Mouse (Mus musculus) lung, embryonic 14.5 days (tissue): ENCODE data around the gene Fosl1. TPM values are rescaled to one million over a fixed set of nuclear protein-coding genes. Genes with fewer than 3 reads are reported as not detected.

Experiments used
- ATAC-seq: fragments of 200-750 bp; cut with Nextera tagmentation; 2 replicates; pipeline ENCODE4 v1.8.0; 2017; ENCODE audit warnings: mild to moderate bottlenecking, moderate TSS enrichment, moderate library complexity; ENCODE audit not compliant: insufficient read depth
- DNase-seq: peaks from one replicate; pipeline ENCODE4 v3.0.0-alpha.2; 2015
- H3K27ac ChIP-seq: fragments of 300-500 bp; sonication (generic); 2 replicates; pipeline ENCODE4 v1.5.1; 2014; ENCODE audit warnings: low read depth, mild to moderate bottlenecking, moderate library complexity
- H3K27me3 ChIP-seq: fragments of 300-500 bp; sonication (generic); 2 replicates; pipeline ENCODE4 v1.6.1; 2014; ENCODE audit warnings: low read length, control low read depth; ENCODE audit not compliant: insufficient read depth
- H3K36me3 ChIP-seq: fragments of 300-500 bp; sonication (generic); 2 replicates; pipeline ENCODE4 v1.6.1; 2014; ENCODE audit warnings: control low read depth; ENCODE audit not compliant: insufficient read depth
- H3K4me1 ChIP-seq: fragments of 300-500 bp; sonication (generic); 2 replicates; pipeline ENCODE4 v1.6.1; 2014; ENCODE audit warnings: antibody characterized with exemption, control low read depth; ENCODE audit not compliant: insufficient read depth
- H3K4me2 ChIP-seq: fragments of 300-500 bp; sonication (generic); 2 replicates; pipeline ENCODE4 v1.6.1; 2014; ENCODE audit warnings: mild to moderate bottlenecking
- H3K4me3 ChIP-seq: fragments of 300-500 bp; sonication (generic); 2 replicates; pipeline ENCODE4 v1.5.1; 2014; ENCODE audit warnings: low read depth, low read length
- H3K9ac ChIP-seq: fragments of 300-500 bp; sonication (generic); 2 replicates; pipeline ENCODE4 v1.6.1; 2014
- H3K9me3 ChIP-seq: fragments of 300-500 bp; sonication (generic); 2 replicates; pipeline ENCODE4 v1.6.1; 2016; ENCODE audit warnings: low read depth, low read length, control low read depth
- CTCF ChIP-seq: IDR thresholded peaks from 2 replicates; pipeline ENCODE4 v1.5.1; 2016; ENCODE audit warnings: antibody characterized with exemption, low read depth
- WGBS: fragments of 180-500 bp; shearing (Covaris S2); extraction: QIAGEN DNeasy Blood & Tissue Kit; methylation state at CpG from one replicate; pipeline ENCODE4 v1.1.7; 2014; 5-methylcytosine and 5-hydroxymethylcytosine counted together
- polyA plus RNA-seq: library from polyadenylated mRNA; unstranded; fragments of >200 nt; fragmentation: Nextera tagmentation; extraction: Ambion mirVana; gene quantifications from 2 replicates; pipeline ENCODE4 v1.2.1, GENCODE M21; 2014

The Fosl1 gene
- polyA plus RNA-seq, 1 experiment from 2014 or later, result not detected

- TF ChIP-seq CTCF, result 0 out of 2 replicates have a peak, but pooled peaks have one; percentile 24
- H3K9me3 ChIP-seq, result no peaks in the 10 kb centered on the region
- H3K27me3 ChIP-seq, result peaks cover 2% of the 10 kb centered on the region; the same call in 1 of the 2 replicates
- H3K9ac ChIP-seq, result peak within 1 kb of the TSS; percentile 76
- peak within 1 kb of the TSS; percentile 86 for H3K27ac ChIP-seq
- H3K4me2 ChIP-seq, result peak within 1 kb of the TSS; percentile 88
- whole genome bisulfite sequencing, result under 1% methylated on average over 22 of the region's 22 CpGs
- peak; percentile 78 for ATAC-seq
- DNase-seq, result peak; percentile 96
- H3K4me1 ChIP-seq, result peaks cover 9% of the 10 kb centered on the region; the same call in 1 of the 2 replicates
- peak within 1 kb of the TSS; percentile 64 for H3K4me3 ChIP-seq
- H3K36me3 ChIP-seq, result peaks cover 23% of the 10 kb centered on the region
Observed at GRCm38 (mm10) chr19:5473720-5474119, 26.4 kb downstream of the Fosl1 start, which contains the start of gene Efemp2. TSS of gene Efemp2 (plus strand) at chr19:5473954.

GRCm38 (mm10) chr19:5474281-5475068, 27.1 kb downstream of the Fosl1 start:
- peak; percentile 79 for DNase-seq
- Histone ChIP-seq H3K4me1 (peaks cover 9% of the 10 kb centered on the region; the same call in 1 of the 2 replicates), H3K27ac (peak overlapping the region; percentile 86), H3K36me3 (peaks cover 30% of the 10 kb centered on the region), H3K9ac (peak overlapping the region; percentile 76), H3K9me3 (no peaks in the 10 kb centered on the region), H3K27me3 (peaks cover 2% of the 10 kb centered on the region; the same call in 1 of the 2 replicates), H3K4me3 (peak overlapping the region; percentile 64), H3K4me2 (peak overlapping the region; percentile 88)
- WGBS, result under 1% methylated on average over 65 of the region's 68 CpGs
- no peak for TF ChIP-seq CTCF
- ATAC-seq, result peak; percentile 74

GRCm38 (mm10) chr19:5475069-5475714, 27.8 kb downstream of the Fosl1 start:
- 11% methylated on average over 13 of the region's 13 CpGs for WGBS

GRCm38 (mm10) chr19:5477004-5477667, 29.8 kb downstream of the Fosl1 start:
- no peak overlapping the region for H3K4me2 ChIP-seq
- no peak overlapping the region for H3K9ac ChIP-seq
- H3K27ac ChIP-seq, result no peak overlapping the region
- no peaks in the 10 kb centered on the region for H3K27me3 ChIP-seq
- H3K36me3 ChIP-seq, result peaks cover 54% of the 10 kb centered on the region
- peaks cover 9% of the 10 kb centered on the region; the same call in 1 of the 2 replicates for H3K4me1 ChIP-seq
- ATAC-seq (no peak), DNase-seq (no peak)
- H3K4me3 ChIP-seq, result no peak overlapping the region
- WGBS, result 84% methylated on average over 10 of the region's 10 CpGs
- no peaks in the 10 kb centered on the region for H3K9me3 ChIP-seq
- TF ChIP-seq CTCF, result no peak

More at GRCm38 (mm10) chr19:5475069-5475714, 27.8 kb downstream of the Fosl1 start:
- Histone ChIP-seq H3K4me3 (peak overlapping the region; percentile 64), H3K36me3 (peaks cover 37% of the 10 kb centered on the region), H3K27ac (peak overlapping the region; percentile 86), H3K9ac (peak overlapping the region; percentile 76), H3K4me2 (peak overlapping the region; percentile 88), H3K27me3 (peaks cover under 1% of the 10 kb centered on the region; the same call in 1 of the 2 replicates), H3K4me1 (peaks cover 9% of the 10 kb centered on the region; the same call in 1 of the 2 replicates), H3K9me3 (no peaks in the 10 kb centered on the region)
- peak; percentile 20; the same call in 1 of the 2 replicates for ATAC-seq
- DNase-seq, result peak; percentile 39
- TF ChIP-seq CTCF, result no peak

- WGBS, result 87% methylated on average over 18 of the region's 18 CpGs
- H3K4me3 ChIP-seq, result no peak overlapping the region
- TF ChIP-seq CTCF, result no peak
- H3K9ac ChIP-seq, result no peak overlapping the region
- no peak for DNase-seq
- no peaks in the 10 kb centered on the region for H3K27me3 ChIP-seq
- peaks cover 9% of the 10 kb centered on the region; the same call in 1 of the 2 replicates for H3K4me1 ChIP-seq
- no peak overlapping the region for H3K27ac ChIP-seq
- peaks cover 61% of the 10 kb centered on the region for H3K36me3 ChIP-seq
- H3K4me2 ChIP-seq, result no peak overlapping the region
- ATAC-seq, result no peak
- no peaks in the 10 kb centered on the region for H3K9me3 ChIP-seq
Observed at GRCm38 (mm10) chr19:5477668-5478300, 30.4 kb downstream of the Fosl1 start.

- Histone ChIP-seq H3K4me2 (no peak overlapping the region), H3K27ac (no peak overlapping the region), H3K4me1 (peaks cover 7% of the 10 kb centered on the region; the same call in 1 of the 2 replicates), H3K4me3 (no peak overlapping the region), H3K9ac (no peak overlapping the region), H3K9me3 (no peaks in the 10 kb centered on the region), H3K27me3 (no peaks in the 10 kb centered on the region), H3K36me3 (peaks cover 83% of the 10 kb centered on the region)
- WGBS, result 87% methylated on average over 10 of the region's 10 CpGs
- DNase-seq (no peak), ATAC-seq (no peak)
- TF ChIP-seq CTCF, result no peak
Observed at GRCm38 (mm10) chr19:5480016-5480415, 32.7 kb downstream of the Fosl1 start.
